Mouse (Mus musculus): ENCODE results near the gene Rgl1. TPM values are rescaled to one million over a fixed set of nuclear protein-coding genes. Genes with fewer than 3 reads are reported as not detected.

Rgl1 gene
- polyA plus RNA-seq, 2 experiments: 28.5 to 40.5 TPM

- WGBS: 10% methylated on average over 7 of the region's 7 CpGs
- DNase-seq (ENCODE audit: low spot score): peak; percentile 87
- peak; percentile 89 for ATAC-seq (ENCODE audit: low FRiP score, low read depth)
- Histone ChIP-seq H3K4me2 (replicated peaks; ENCODE audit: low read depth, low read length, severe bottlenecking) (peak overlapping the region; percentile 1; the same call in 1 of the 2 replicates), H3K4me3 (replicated peaks; ENCODE audit: low read length) (no peak overlapping the region), H3K9me3 (ENCODE audit: control insufficient read depth, low read length) (no peaks in the 10 kb centered on the region), H3K27me3 (ENCODE audit: control insufficient read depth, insufficient read depth, low read length) (no peaks in the 10 kb centered on the region), H3K9ac (ENCODE audit: low read depth, low read length, severe bottlenecking) (no peak overlapping the region), H3K4me1 (ENCODE audit: control insufficient read depth, insufficient read depth, low read length) (peaks cover 64% of the 10 kb centered on the region), H3K36me3 (ENCODE audit: control insufficient read depth, insufficient read depth, low read length) (peaks cover 11% of the 10 kb centered on the region; the same call in 1 of the 2 replicates), H3K27ac (replicated peaks; ENCODE audit: low read depth, low read length) (peak overlapping the region; percentile 80)
- no peak for TF ChIP-seq POLR2A (IDR thresholded peaks at IDR 0.05; ENCODE audit: borderline replicate concordance, extremely low read depth, insufficient read depth, insufficient read length)
Observed at GRCm38 (mm10) chr1:152555944-152556573, 210.1 kb downstream of the Rgl1 start.

GRCm38 (mm10) chr1:152553912-152554547 is 212.1 kb downstream of the Rgl1 start:
- H3K4me1 ChIP-seq (ENCODE audit: control insufficient read depth, insufficient read depth, low read length): peaks cover 76% of the 10 kb centered on the region
- no peak for DNase-seq (ENCODE audit: low spot score)
- no peak overlapping the region for H3K4me3 ChIP-seq (replicated peaks; ENCODE audit: low read length)
- WGBS: 59% methylated on average over 15 of the region's 15 CpGs
- H3K9me3 ChIP-seq (ENCODE audit: control insufficient read depth, low read length): no peaks in the 10 kb centered on the region
- no peak overlapping the region for H3K27ac ChIP-seq (replicated peaks; ENCODE audit: low read depth, low read length)
- peaks cover 14% of the 10 kb centered on the region; the same call in 1 of the 2 replicates for H3K36me3 ChIP-seq (ENCODE audit: control insufficient read depth, insufficient read depth, low read length)
- ATAC-seq (ENCODE audit: low FRiP score, low read depth): no peak
- no peaks in the 10 kb centered on the region for H3K27me3 ChIP-seq (ENCODE audit: control insufficient read depth, insufficient read depth, low read length)
- no peak overlapping the region for H3K4me2 ChIP-seq (replicated peaks; ENCODE audit: low read depth, low read length, severe bottlenecking)
- H3K9ac ChIP-seq (ENCODE audit: low read depth, low read length, severe bottlenecking): no peak overlapping the region
- no peak for TF ChIP-seq POLR2A (IDR thresholded peaks at IDR 0.05; ENCODE audit: borderline replicate concordance, extremely low read depth, insufficient read depth, insufficient read length)

GRCm38 (mm10) chr1:152550973-152551372 is 215.2 kb downstream of the Rgl1 start:
- no peak overlapping the region for H3K9ac ChIP-seq (ENCODE audit: low read depth, low read length, severe bottlenecking)
- ATAC-seq (ENCODE audit: low FRiP score, low read depth) (no peak), DNase-seq (ENCODE audit: low spot score) (no peak)
- no peak overlapping the region for H3K27ac ChIP-seq (replicated peaks; ENCODE audit: low read depth, low read length)
- H3K4me2 ChIP-seq (replicated peaks; ENCODE audit: low read depth, low read length, severe bottlenecking): no peak overlapping the region
- H3K9me3 ChIP-seq (ENCODE audit: control insufficient read depth, low read length): no peaks in the 10 kb centered on the region
- H3K4me3 ChIP-seq (replicated peaks; ENCODE audit: low read length): no peak overlapping the region
- no peaks in the 10 kb centered on the region for H3K27me3 ChIP-seq (ENCODE audit: control insufficient read depth, insufficient read depth, low read length)
- WGBS: 78% methylated on average over 3 of the region's 3 CpGs
- H3K4me1 ChIP-seq (ENCODE audit: control insufficient read depth, insufficient read depth, low read length): peaks cover 64% of the 10 kb centered on the region
- peaks cover 18% of the 10 kb centered on the region for H3K36me3 ChIP-seq (ENCODE audit: control insufficient read depth, insufficient read depth, low read length)
- no peak for TF ChIP-seq POLR2A (IDR thresholded peaks at IDR 0.05; ENCODE audit: borderline replicate concordance, extremely low read depth, insufficient read depth, insufficient read length)

GRCm38 (mm10) chr1:152550544-152550943 is 215.6 kb downstream of the Rgl1 start:
- Histone ChIP-seq H3K27me3 (ENCODE audit: control insufficient read depth, insufficient read depth, low read length) (no peaks in the 10 kb centered on the region), H3K27ac (replicated peaks; ENCODE audit: low read depth, low read length) (no peak overlapping the region), H3K36me3 (ENCODE audit: control insufficient read depth, insufficient read depth, low read length) (peaks cover 22% of the 10 kb centered on the region), H3K4me3 (replicated peaks; ENCODE audit: low read length) (no peak overlapping the region), H3K9ac (ENCODE audit: low read depth, low read length, severe bottlenecking) (no peak overlapping the region), H3K4me1 (ENCODE audit: control insufficient read depth, insufficient read depth, low read length) (peaks cover 59% of the 10 kb centered on the region), H3K9me3 (ENCODE audit: control insufficient read depth, low read length) (no peaks in the 10 kb centered on the region), H3K4me2 (replicated peaks; ENCODE audit: low read depth, low read length, severe bottlenecking) (no peak overlapping the region)
- 38% methylated on average over 2 of the region's 2 CpGs for WGBS
- ATAC-seq (ENCODE audit: low FRiP score, low read depth): peak; percentile 51
- DNase-seq (ENCODE audit: low spot score): peak; percentile 55
- no peak for TF ChIP-seq POLR2A (IDR thresholded peaks at IDR 0.05; ENCODE audit: borderline replicate concordance, extremely low read depth, insufficient read depth, insufficient read length)

- Histone ChIP-seq H3K27ac (replicated peaks; ENCODE audit: low read depth, low read length) (peak overlapping the region; percentile 54), H3K36me3 (ENCODE audit: control insufficient read depth, insufficient read depth, low read length) (peaks cover 25% of the 10 kb centered on the region)
Observed at GRCm38 (mm10) chr1:152549061-152549738, 217.0 kb downstream of the Rgl1 start.

More at GRCm38 (mm10) chr1:152549061-152549738, 217.0 kb downstream of the Rgl1 start:
- DNase-seq (ENCODE audit: low spot score) (peak; percentile 53), ATAC-seq (ENCODE audit: low FRiP score, low read depth) (peak; percentile 77)
- 25% methylated on average over 13 of the region's 13 CpGs for WGBS
- H3K27me3 ChIP-seq (ENCODE audit: control insufficient read depth, insufficient read depth, low read length): no peaks in the 10 kb centered on the region
- H3K4me2 ChIP-seq (replicated peaks; ENCODE audit: low read depth, low read length, severe bottlenecking): no peak overlapping the region
- no peak overlapping the region for H3K4me3 ChIP-seq (replicated peaks; ENCODE audit: low read length)
- no peak for TF ChIP-seq POLR2A (IDR thresholded peaks at IDR 0.05; ENCODE audit: borderline replicate concordance, extremely low read depth, insufficient read depth, insufficient read length)
- H3K9me3 ChIP-seq (ENCODE audit: control insufficient read depth, low read length): no peaks in the 10 kb centered on the region
- H3K4me1 ChIP-seq (ENCODE audit: control insufficient read depth, insufficient read depth, low read length): peaks cover 46% of the 10 kb centered on the region
- H3K9ac ChIP-seq (ENCODE audit: low read depth, low read length, severe bottlenecking): no peak overlapping the region

Data from limb, embryonic 14.5 days (tissue).